Mouse (Mus musculus) gastrocnemius, adult 18-20 months (tissue): ENCODE measurements around the gene Taf15. TPM values are rescaled to one million over a fixed set of nuclear protein-coding genes. Genes with fewer than 3 reads are reported as not detected.

Source experiments
- DNase-seq: peaks from one replicate; pipeline ENCODE4 v3.0.0; 2021; ENCODE audit warnings: low spot score
- long read RNA-seq, 2 experiments: library from polyadenylated mRNA; stranded (forward); transcript quantifications; one replicate each; pipeline ENCODE4 v2.0.0; 2021
- total RNA-seq, 2 experiments: library from RNA; stranded (reverse); gene quantifications; 2 replicates each; pipeline ENCODE4 v1.2.3; 2021

Taf15 gene
- total RNA-seq, result 10 to 100 TPM; 18.6 to 21.3 TPM
- long read RNA-seq, experiment 1, partial matches to known transcripts, result 2 of 2 reads
- long read RNA-seq, experiment 1, other reads (novel, unspliced or antisense), result 0 of 2 reads
- long read RNA-seq, experiment 2, partial matches to known transcripts, result 2 of 2 reads
- long read RNA-seq, experiment 2, other reads (novel, unspliced or antisense), result 0 of 2 reads

DNA sequence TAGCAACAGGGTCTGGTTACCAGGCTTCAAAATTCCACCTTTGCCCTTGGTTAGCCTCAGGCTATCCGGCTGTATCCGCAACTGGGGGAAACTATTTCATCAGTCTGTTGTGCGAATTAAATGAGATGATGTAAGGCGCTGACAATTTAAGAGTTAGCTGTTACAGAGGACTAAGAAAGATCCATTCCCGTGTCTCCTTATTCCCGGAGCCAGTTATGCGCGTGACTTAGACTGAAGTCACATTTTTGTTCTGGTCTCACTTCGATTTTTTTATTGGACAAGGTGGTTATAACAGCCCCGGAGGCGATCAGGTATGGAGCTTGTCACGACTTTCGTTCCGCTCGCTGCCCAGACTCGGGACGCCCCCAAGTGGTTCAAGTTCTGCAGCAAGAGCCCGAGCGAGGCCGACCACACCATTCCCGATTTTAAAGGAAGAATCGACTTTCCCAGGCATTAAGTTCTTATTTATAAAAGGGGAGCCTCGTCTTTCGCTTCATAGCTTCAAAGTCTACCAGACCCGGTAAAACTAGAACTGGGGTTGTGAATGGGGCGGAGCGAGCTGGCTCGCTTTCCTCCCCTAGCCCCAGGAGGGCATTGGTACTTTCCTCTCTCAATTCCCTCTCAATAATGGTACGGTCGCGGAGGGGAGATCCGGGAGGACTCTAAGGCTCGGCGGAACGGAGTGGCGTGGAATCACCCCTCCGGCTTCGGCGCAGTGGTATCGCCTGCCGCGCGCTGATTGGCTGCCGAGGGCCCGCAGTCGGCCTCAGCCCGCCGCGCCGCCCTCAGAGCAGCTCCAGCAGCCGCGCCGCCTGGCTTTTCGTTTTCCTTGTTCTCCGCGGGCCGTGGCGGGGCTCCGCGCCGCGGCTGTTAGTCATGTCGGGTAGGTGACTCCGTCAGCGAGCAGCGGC, at the start of gene Taf15:
Gene Taf15, plus strand, starts transcription at position 763 of the 911 bp plus-strand sequence.
- peak; percentile 98 for DNase-seq

DNA sequence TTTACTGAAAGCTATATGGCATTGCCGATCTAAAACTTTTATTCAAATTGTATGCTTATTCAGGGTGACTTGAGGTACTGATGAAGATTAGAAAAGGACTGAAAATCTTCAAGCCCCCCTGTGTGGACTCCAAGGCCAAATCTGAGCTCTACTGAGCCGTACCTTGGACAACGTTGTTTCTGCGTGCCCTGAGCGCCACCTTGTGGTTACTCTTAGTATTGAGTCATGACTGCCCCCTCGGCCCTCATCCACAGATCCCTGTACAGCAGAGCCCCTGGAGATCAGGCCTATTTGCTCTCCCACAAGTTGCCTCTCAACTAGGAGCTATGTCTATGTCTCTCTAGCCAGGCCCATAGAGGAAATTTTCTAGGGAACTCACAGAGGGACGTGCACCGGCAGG, 48.2 kb upstream of the Taf15 start:
- peak; percentile 73 for DNase-seq

- DNase-seq, result no peak
These were observed 45.9 kb upstream of the Taf15 start for GRCm38 (mm10) chr11:83426964-83427363.

GRCm38 (mm10) chr11:83429355-83429754, 43.5 kb upstream of the Taf15 start, which contains the start of gene Gas2l2:
Gas2l2 (minus strand) TSS chr11:83429455.
- no peak for DNase-seq

- no peak for DNase-seq
These were observed 40.4 kb upstream of the Taf15 start for GRCm38 (mm10) chr11:83432533-83432932.

DNA sequence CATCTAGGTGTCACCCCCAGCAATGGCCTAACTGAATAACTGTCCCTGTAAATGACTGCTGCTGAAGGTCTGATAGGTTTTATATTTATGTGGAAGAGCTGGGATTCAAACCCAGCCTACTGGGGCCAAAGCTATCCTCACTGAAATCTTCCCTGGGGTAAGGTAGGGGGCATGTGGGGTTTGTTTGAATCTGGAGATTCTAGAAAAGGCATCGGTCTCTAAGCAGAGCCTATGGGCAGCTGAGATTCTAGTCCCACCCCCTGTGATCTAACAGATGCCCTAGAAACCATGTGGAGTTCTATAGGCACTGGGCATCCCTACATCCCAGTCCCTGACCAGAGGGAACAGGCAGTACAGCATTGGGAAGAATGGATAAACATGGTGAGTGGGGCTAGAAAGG, 35.5 kb upstream of the Taf15 start, which contains the start of gene 1700020L24Rik:
Gene 1700020L24Rik, plus strand, starts transcription at position 301 of the 400 bp plus-strand sequence.
- no peak for DNase-seq

GRCm38 (mm10) chr11:83439426-83440060, 33.3 kb upstream of the Taf15 start:
- DNase-seq, result no peak

GRCm38 (mm10) chr11:83440081-83441064, 32.5 kb upstream of the Taf15 start:
- peak; percentile 80 for DNase-seq

- DNase-seq, result peak; percentile 38
These were observed 31.7 kb upstream of the Taf15 start for GRCm38 (mm10) chr11:83441235-83441634.

DNA sequence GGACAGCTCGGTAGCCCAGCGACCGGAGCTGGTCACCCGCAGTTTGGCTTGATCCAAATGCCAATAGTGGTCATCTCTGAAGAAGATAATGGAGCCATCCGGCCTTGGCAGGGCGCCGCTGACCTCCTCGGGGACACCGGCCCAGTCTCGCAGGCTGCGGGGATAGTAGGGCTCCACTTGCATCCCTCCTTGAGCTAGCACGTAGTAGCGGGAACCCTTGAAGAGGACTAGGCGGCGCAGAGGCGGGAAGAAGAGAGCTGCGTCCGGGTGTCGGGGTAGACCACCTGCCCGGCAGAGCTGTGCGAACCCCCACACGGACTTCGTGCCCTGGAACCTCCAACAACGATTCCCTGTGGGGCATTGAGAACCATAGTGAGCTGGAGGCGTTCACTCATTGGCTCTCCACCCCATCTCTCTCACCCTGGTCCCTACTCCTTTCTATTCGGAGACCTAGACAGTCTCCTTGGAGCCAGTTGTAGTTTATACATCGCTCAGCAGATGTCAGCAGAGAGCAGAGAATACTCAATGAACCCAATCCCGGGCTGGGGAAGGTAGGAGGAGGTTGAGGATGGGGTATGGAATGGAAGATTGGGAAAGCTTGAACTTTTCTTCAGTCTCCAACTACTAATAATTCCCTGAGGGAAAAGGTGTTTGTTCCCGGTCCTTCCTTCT, 30.2 kb upstream of the Taf15 start:
- peak; percentile 75 for DNase-seq

GRCm38 (mm10) chr11:83443824-83444223, 29.1 kb upstream of the Taf15 start:
- no peak for DNase-seq

DNA sequence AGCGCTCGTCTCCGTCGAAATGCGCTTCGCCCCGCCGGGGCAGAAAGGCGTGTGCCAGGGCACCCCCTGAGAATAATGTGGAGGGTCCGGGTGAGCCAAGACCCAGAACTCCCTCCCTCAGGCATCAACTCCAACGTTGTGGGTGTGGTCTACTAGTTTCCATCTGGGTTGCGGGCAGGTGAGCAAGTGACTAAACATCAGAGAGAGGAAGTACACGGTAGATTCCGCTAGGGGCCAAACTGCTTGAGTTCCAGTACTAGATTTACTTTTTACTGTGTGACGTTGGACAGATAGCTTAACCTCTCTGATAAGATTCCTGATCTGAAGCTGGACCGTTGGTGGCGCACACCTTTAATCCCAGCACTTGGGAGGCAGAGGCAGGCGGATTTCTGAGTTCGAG, 27.9 kb upstream of the Taf15 start:
- no peak for DNase-seq

DNA sequence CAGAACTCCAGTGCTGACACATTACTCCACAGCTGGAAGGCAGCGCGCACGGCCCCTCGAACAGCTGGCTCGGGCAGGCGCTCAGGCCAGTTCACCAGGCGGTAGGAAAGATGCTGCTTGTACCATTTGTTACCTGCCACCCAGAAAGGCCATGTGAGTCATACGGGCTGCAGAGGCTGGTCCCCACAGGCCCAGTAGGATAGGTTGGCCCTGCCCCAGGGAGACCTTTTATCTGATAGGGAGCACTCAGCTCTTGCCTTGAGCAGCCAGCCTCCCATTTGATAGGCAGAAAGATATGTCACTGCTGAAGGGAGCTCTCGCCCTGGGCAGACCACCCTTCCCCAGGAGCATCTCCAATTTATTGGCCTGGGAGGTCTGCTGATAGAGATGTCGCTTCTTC, 25.3 kb upstream of the Taf15 start:
- no peak for DNase-seq

DNA sequence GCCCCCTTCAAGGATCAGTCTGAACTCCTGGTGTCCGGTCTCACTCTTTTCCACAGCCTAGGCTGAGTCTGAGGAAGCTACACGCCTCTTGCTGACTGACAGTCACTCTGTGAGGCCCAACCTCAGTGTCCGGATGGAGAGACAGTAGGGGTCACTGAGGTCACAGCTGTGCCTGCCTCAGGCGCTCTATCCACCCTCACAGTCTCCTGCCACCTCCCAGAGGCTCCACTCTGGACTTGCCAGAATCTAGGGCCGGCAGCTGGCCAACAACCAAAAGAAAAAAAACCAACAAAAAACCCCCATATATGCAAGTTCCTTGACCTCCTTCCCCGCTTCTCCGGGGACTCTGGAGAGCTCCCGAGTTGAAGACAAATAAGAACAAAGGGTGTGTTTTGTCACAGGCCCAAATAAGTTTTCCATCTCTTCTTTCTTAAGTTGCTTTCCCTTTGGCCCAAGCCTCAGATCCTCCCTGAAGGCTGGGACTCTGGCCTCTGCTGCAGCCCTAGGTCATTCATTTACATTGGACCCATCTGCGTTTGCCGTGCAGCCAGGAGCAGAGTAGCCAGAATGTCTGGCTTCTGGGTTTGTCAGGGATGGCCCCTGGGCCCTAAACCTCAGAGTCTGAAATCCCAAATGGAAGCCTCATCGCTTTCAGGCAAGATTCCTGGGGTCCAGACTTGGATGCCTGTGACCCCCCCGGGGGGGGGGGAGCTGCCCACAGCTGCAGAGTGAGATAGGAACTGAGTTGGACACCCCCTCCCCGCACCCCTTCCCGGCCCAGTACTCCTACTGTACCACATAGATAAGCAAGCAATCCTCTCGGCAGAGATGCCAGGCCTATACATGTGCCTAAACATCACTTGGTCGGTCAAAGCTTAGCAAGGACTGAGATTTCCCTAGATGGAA, 24.6 kb upstream of the Taf15 start:
- peak; percentile 45 for DNase-seq

DNA sequence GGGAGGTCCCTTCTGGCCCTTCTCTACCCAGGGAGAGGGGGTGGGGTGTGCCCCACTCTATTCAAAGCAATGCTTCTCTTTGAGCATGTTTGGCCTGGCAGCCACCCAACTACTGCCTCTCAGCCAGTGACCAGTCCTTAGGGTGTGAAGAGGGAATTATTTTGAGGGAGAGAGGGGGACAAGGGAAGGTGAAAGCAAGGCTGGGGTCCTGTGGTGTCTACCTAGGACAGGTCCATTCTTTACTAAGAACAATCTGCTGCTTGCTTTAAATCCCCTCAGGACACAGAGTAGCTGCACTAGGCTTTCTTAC, 24.0 kb upstream of the Taf15 start:
- no peak for DNase-seq

- no peak for DNase-seq
These were observed 23.6 kb upstream of the Taf15 start for GRCm38 (mm10) chr11:83449298-83449697.

DNA sequence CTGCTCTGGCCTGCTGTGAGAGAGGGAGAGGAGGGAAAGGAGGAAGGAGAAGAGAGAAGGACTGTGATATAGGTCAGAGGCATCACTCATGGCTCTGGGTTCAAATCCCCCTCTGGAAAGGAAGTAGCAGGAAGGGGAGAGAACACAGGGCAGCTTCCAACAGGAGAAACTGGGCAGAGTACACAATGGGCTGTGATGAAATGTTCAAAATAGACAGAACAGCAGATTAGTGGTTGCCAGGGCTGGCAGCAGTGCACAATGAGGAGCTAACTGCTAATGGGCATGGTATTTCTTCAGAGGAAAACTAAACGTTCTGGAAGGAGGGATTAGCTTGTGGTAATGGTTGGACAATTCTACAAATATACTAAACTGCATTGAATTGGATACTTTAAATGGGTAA, 22.3 kb upstream of the Taf15 start:
- no peak for DNase-seq

DNA sequence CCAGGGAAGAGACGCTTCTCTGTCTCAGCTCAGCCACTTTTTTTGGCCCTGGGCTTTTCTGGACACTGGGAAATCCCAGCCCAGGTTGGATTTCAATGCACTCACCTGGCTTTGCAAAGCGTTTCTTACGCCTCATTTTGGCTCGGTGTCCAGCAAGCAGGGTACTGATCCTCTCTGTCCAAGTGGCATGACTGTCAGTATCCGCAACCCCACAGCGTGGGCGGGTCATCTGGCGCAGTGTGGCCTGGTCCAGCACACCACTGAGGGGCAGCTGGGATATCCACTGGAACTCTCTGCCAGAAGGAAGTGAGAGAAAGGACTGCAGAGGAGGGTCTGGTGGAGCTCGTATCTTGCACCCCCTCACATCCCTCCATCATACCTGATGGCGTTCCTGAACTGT, 21.6 kb upstream of the Taf15 start:
- DNase-seq, result no peak

DNA sequence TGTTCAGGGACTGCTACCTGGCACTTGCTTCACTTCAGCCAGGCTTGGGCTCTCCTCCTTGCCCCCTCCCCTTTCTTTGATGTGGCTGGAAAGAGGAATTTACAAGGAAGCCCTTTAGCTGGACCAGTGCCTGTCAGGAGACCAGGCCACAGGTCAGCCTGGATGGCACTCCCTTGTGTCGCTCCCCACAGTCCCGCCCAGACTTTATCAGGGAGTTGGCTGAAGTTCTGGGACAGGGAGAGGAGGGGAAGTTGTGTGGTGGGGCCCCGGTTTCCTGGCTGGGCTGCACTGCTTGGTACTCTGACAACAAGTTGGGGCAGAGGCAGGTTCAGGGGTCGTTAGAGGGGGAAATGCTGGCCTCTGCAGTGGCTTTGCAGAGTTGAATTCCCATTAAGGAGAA, 18.3 kb upstream of the Taf15 start:
- no peak for DNase-seq

DNA sequence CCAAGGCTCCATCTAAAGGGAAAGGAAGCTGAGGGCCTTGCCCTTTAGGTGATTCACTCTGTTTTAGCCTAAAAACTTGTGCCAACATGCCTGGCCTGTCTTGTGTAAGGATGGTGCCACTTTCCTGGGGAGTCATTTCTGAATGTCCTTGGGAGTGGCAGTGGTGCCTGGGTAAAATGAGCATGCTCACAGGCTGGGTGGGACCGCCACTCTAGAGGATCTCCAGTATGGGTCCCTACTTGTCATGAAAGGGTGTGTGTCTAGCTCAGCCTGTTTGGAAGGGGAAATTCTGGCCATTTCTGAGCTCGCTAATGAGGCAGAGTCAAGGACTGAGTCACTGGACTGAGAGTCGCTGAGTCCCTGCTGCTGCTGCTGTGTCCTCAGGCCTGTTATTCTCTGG, 17.3 kb upstream of the Taf15 start:
- no peak for DNase-seq
